Mouse (Mus musculus) heart, adult 2 months (tissue): ENCODE results near the gene Cbx8.

Experiments used
- CTCF ChIP-seq: fragments of 200-600 bp; IDR thresholded peaks from 2 replicates; pipeline ENCODE4 v1.8.1; 2022; ENCODE audit warnings: antibody characterized with exemption, mild to moderate bottlenecking, moderate library complexity
- EP300 ChIP-seq: fragments of 200-500 bp; IDR thresholded peaks from 2 replicates; pipeline ENCODE4 v1.6.1; 2011; ENCODE audit warnings: low read depth, low read length, control low read depth; ENCODE audit not compliant: insufficient read depth

DNA sequence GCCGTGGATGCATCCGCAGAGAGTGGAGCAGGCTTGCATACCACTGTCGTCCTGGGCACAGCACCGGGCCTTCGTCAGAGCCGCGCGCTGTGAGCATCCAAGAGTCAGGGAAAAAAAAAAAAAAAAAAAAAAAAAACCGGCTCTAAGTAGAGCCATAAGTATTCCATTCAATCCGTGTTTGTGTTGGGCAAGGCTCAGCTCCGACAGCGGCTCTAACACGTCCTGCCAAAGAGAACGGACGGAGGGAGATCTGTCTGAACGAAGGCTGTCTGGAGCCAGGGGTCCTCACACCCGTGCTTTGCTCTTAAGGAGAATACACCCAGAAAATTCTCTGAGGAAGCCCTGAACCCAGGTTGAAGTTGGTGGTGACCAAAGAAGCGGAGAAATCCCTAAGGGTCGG, 6.1 kb downstream of the Cbx8 start:
- TF ChIP-seq CTCF (no peak), EP300 (no peak)
